Mouse (Mus musculus) cerebellum, adult 2 months (tissue): ENCODE measurements at regions not wholly inside any gene's neighbourhood (a gene's known extent, or its start where the extent isn't known, plus 50 kb on each side); places are given as distances from the start of the nearest gene placed in this dataset.

ENCODE experiments used
- DNase-seq, 2 experiments: peaks; one replicate each; pipeline ENCODE4 v3.0.0; 2021
- H3K27ac ChIP-seq: fragments of 200-500 bp; 2 replicates; pipeline ENCODE4 v1.5.1; 2012; ENCODE audit warnings: low read length, control low read depth, inconsistent platforms; ENCODE audit not compliant: insufficient read depth
- H3K27me3 ChIP-seq: fragments of 200-500 bp; 2 replicates; pipeline ENCODE4 v1.6.1; 2012; ENCODE audit warnings: inconsistent platforms, mild to moderate bottlenecking, low read length, moderate library complexity; ENCODE audit not compliant: control insufficient read depth, insufficient read depth
- H3K4me1 ChIP-seq: fragments of 200-500 bp; 2 replicates; pipeline ENCODE4 v1.6.1; 2011; ENCODE audit warnings: low read length; ENCODE audit not compliant: control insufficient read depth, insufficient read depth
- H3K4me3 ChIP-seq: fragments of 200-500 bp; replicated peaks from 2 replicates; pipeline ENCODE3; 2011; ENCODE audit warnings: mild to moderate bottlenecking, low read depth, low read length, control low read depth; ENCODE audit not compliant: insufficient read depth
- CTCF ChIP-seq: fragments of 200-500 bp; IDR thresholded peaks from 2 replicates; pipeline ENCODE4 v1.5.1; 2011; ENCODE audit warnings: low read depth, mild to moderate bottlenecking, control low read depth, low read length, moderate library complexity, borderline replicate concordance; ENCODE audit not compliant: insufficient read depth
- POLR2A ChIP-seq: fragments of 200-500 bp; IDR thresholded peaks from 2 replicates; pipeline ENCODE4 v1.6.1; 2011; ENCODE audit warnings: low read length, control low read depth, borderline replicate concordance; ENCODE audit not compliant: insufficient read depth
- WGBS: fragments of 180-500 bp; shearing (Covaris S2); methylation state at CpG from one replicate; pipeline ENCODE4 v1.1.7; 2018; 5-methylcytosine and 5-hydroxymethylcytosine counted together

- no peaks in the 10 kb centered on the region for H3K4me1 ChIP-seq
- no peak for DNase-seq
- H3K4me3 ChIP-seq = no peak overlapping the region
- TF ChIP-seq POLR2A (no peak), CTCF (no peak)
- WGBS = 44% methylated on average over 6 of the region's 6 CpGs
- H3K27me3 ChIP-seq = peaks cover 2% of the 10 kb centered on the region; the same call in 1 of the 2 replicates
- H3K27ac ChIP-seq = no peak overlapping the region
Measured at GRCm38 (mm10) chr4:153224618-153225177, 257.9 kb downstream of the Ajap1 start.

DNA sequence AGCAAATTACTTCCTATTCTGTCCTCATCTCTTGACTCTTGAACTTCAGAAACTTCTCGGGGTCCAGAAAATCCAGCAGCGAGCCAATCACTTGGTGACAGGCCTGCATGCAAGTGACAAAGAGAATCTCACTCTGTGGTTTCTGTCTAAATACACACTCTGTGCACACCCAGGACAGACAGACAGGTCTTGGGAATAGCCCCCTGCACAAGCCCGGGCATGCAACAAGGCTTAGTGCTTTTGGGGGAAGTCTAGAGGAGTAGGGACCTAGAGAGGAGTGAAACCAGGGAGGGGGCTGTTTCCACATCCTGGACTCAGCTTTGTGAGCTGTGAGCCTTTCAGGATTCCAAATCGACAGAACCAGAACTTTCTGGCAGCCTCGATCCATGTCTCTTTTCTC is 259.6 kb downstream of the Ajap1 start:
- no peak overlapping the region for H3K27ac ChIP-seq
- H3K4me1 ChIP-seq = no peaks in the 10 kb centered on the region
- peaks cover 2% of the 10 kb centered on the region; the same call in 1 of the 2 replicates for H3K27me3 ChIP-seq
- WGBS = 84% methylated on average over 5 of the region's 5 CpGs
- no peak overlapping the region for H3K4me3 ChIP-seq
- TF ChIP-seq POLR2A = no peak
- TF ChIP-seq CTCF = no peak
- no peak for DNase-seq

DNA sequence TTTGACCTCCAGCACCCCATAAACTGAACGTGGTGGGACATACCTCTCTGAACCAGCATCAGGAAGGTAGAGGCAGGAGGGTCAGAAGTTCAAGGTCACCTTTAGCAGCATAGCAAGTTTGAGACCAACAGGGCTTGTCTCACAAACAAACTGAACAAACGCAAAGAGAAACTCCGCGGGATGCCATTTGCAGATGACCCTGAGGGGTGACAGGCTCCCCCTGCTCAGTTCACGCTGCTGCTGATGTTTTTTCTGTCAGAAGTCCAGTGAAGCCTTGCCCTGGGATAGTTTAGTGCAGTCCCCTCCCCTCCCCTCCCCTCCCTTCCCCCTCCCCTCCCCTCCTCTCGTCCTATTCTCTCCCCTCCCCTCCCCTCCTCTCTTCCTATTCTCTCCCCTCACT is 262.1 kb downstream of the Ajap1 start:
- WGBS = 27% methylated on average over 5 of the region's 6 CpGs
- no peaks in the 10 kb centered on the region for H3K4me1 ChIP-seq
- DNase-seq = no peak
- TF ChIP-seq CTCF (no peak), POLR2A (no peak)
- peaks cover 2% of the 10 kb centered on the region; the same call in 1 of the 2 replicates for H3K27me3 ChIP-seq
- no peak overlapping the region for H3K4me3 ChIP-seq
- no peak overlapping the region for H3K27ac ChIP-seq

GRCm38 (mm10) chr4:153220074-153220473 is 262.5 kb downstream of the Ajap1 start:
- Histone ChIP-seq H3K4me3 (no peak overlapping the region), H3K4me1 (no peaks in the 10 kb centered on the region), H3K27me3 (peaks cover 2% of the 10 kb centered on the region; the same call in 1 of the 2 replicates), H3K27ac (no peak overlapping the region)
- TF ChIP-seq CTCF (no peak), POLR2A (no peak)
- no peak for DNase-seq
- WGBS = 14% methylated on average over 7 of the region's 7 CpGs

- TF ChIP-seq POLR2A = no peak
- H3K27ac ChIP-seq = peak overlapping the region; percentile 16; the same call in 1 of the 2 replicates
- WGBS = 73% methylated on average over 9 of the region's 9 CpGs
Measured at GRCm38 (mm10) chr4:153217541-153217980, 265.1 kb downstream of the Ajap1 start.

GRCm38 (mm10) chr4:153212095-153212494 is 270.5 kb downstream of the Ajap1 start:
- no peak for DNase-seq
- Histone ChIP-seq H3K4me1 (no peaks in the 10 kb centered on the region), H3K4me3 (no peak overlapping the region), H3K27ac (no peak overlapping the region), H3K27me3 (no peaks in the 10 kb centered on the region)
- WGBS = 65% methylated on average over 11 of the region's 11 CpGs
- no peak for TF ChIP-seq POLR2A
- TF ChIP-seq CTCF = no peak

More at GRCm38 (mm10) chr4:153217541-153217980, 265.1 kb downstream of the Ajap1 start:
- peaks cover 2% of the 10 kb centered on the region; the same call in 1 of the 2 replicates for H3K27me3 ChIP-seq
- H3K4me1 ChIP-seq = no peaks in the 10 kb centered on the region
- peak in 1 of 2 experiments; percentile 11 for DNase-seq
- H3K4me3 ChIP-seq = no peak overlapping the region

- DNase-seq = no peak
- TF ChIP-seq POLR2A (no peak), CTCF (no peak)
- WGBS = 52% methylated on average over 2 of the region's 2 CpGs
- Histone ChIP-seq H3K4me1 (no peaks in the 10 kb centered on the region), H3K4me3 (no peak overlapping the region), H3K27ac (no peak overlapping the region), H3K27me3 (no peaks in the 10 kb centered on the region)
Measured at GRCm38 (mm10) chr4:153208822-153209221, 273.8 kb downstream of the Ajap1 start.

GRCm38 (mm10) chr4:153208215-153208614 is 274.4 kb downstream of the Ajap1 start:
- no peak for DNase-seq
- H3K27me3 ChIP-seq = no peaks in the 10 kb centered on the region
- TF ChIP-seq POLR2A (no peak), CTCF (no peak)
- H3K4me1 ChIP-seq = no peaks in the 10 kb centered on the region
- no peak overlapping the region for H3K27ac ChIP-seq
- no peak overlapping the region for H3K4me3 ChIP-seq
- 60% methylated on average over 6 of the region's 6 CpGs for WGBS
